Mouse (Mus musculus) liver, postnatal 0 days (tissue): Measurements from ENCODE around the gene Bglap3. TPM values are rescaled to one million over a fixed set of nuclear protein-coding genes. Genes with fewer than 3 reads are reported as not detected.

Experiments
- ATAC-seq: fragments of 200-750 bp; cut with Nextera tagmentation; 2 replicates; pipeline ENCODE4 v1.8.0; 2017; ENCODE audit warnings: mild to moderate bottlenecking, moderate library complexity
- DNase-seq: peaks from one replicate; pipeline ENCODE4 v3.0.0-alpha.2; 2016
- H3K27ac ChIP-seq: fragments of 300-500 bp; sonication (generic); 2 replicates; pipeline ENCODE4 v1.5.1; 2014; ENCODE audit warnings: antibody characterized with exemption, moderate library complexity, mild to moderate bottlenecking, low read depth
- H3K27me3 ChIP-seq: fragments of 300-500 bp; sonication (generic); 2 replicates; pipeline ENCODE4 v1.6.1; 2014; ENCODE audit warnings: low read length, control low read depth, mixed read lengths; ENCODE audit not compliant: insufficient read depth
- H3K36me3 ChIP-seq: fragments of 300-500 bp; sonication (generic); replicated peaks from 2 replicates; pipeline ENCODE4 v1.6.1; 2014; ENCODE audit warnings: mild to moderate bottlenecking, control low read depth, low read length, moderate library complexity, mixed read lengths; ENCODE audit not compliant: insufficient read depth
- H3K4me1 ChIP-seq: fragments of 300-500 bp; sonication (generic); 2 replicates; pipeline ENCODE4 v1.6.1; 2014; ENCODE audit warnings: antibody characterized with exemption, mild to moderate bottlenecking, control low read depth; ENCODE audit not compliant: insufficient read depth
- H3K4me2 ChIP-seq: fragments of 300-500 bp; sonication (generic); 2 replicates; pipeline ENCODE4 v1.6.1; 2014; ENCODE audit warnings: low read depth, mild to moderate bottlenecking, low read length, moderate library complexity, mixed read lengths
- H3K4me3 ChIP-seq: fragments of 300-500 bp; sonication (generic); 2 replicates; pipeline ENCODE4 v1.5.1; 2014; ENCODE audit warnings: low read depth, low read length
- H3K9ac ChIP-seq: fragments of 300-500 bp; sonication (generic); replicated peaks from 2 replicates; pipeline ENCODE4 v1.6.1; 2014; ENCODE audit warnings: mild to moderate bottlenecking, moderate library complexity
- H3K9me3 ChIP-seq: fragments of 300-500 bp; sonication (generic); 2 replicates; pipeline ENCODE4 v1.6.1; 2016; ENCODE audit warnings: mild to moderate bottlenecking, control low read depth, low read length, mixed read lengths
- CTCF ChIP-seq: sonication (generic); IDR thresholded peaks from 2 replicates; pipeline ENCODE4 v1.5.1; 2016; ENCODE audit warnings: antibody characterized with exemption, low read depth
- EP300 ChIP-seq: IDR thresholded peaks from 2 replicates; pipeline ENCODE4 v1.6.1; 2016; ENCODE audit warnings: antibody characterized with exemption, low read depth, mild to moderate bottlenecking
- WGBS: fragments of 180-500 bp; shearing (Covaris S2); extraction: QIAGEN DNeasy Blood & Tissue Kit; methylation state at CpG from one replicate; pipeline ENCODE4 v1.1.7; 2014; ENCODE audit not compliant: insufficient replicate concordance; 5-methylcytosine and 5-hydroxymethylcytosine counted together
- polyA plus RNA-seq: library from polyadenylated mRNA; unstranded; fragments of >200 nt; fragmentation: Nextera tagmentation; extraction: Ambion mirVana; gene quantifications from 2 replicates; pipeline ENCODE4 v1.2.1, GENCODE M21; 2015

Gene Bglap3
- polyA plus RNA-seq, 1 experiment from 2014 or later = 0.62 TPM

DNA sequence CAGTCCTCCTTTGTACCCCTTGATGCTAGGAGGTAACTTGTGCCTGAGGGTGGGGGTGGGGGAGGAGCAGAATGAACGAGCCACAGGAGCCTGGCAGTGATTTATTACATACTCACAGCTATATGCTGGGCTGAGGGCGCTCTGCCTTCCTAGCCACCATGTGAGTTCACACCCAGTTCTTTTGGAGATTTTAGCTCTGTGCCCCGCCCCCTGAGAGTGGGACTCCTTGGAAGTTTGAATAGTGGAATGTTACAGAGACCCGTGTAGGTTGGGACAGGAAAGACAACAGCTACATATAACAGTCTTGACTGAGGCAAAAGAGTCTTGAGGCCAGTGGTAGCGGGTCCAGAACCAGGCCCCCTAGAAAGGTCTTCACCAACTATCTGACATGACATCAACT, 43.6 kb downstream of the Bglap3 start:
- TF ChIP-seq EP300 (no peak), CTCF (no peak)
- H3K27ac ChIP-seq = no peak overlapping the region
- no peak for DNase-seq
- H3K27me3 ChIP-seq = no peaks in the 10 kb centered on the region
- H3K4me2 ChIP-seq = no peak overlapping the region
- peaks cover 12% of the 10 kb centered on the region for H3K4me1 ChIP-seq
- no peak overlapping the region for H3K9ac ChIP-seq
- WGBS = 83% methylated on average over 5 of the region's 5 CpGs
- H3K4me3 ChIP-seq = no peak overlapping the region
- ATAC-seq = no peak
- H3K36me3 ChIP-seq = peaks cover 13% of the 10 kb centered on the region
- H3K9me3 ChIP-seq = no peaks in the 10 kb centered on the region

DNA sequence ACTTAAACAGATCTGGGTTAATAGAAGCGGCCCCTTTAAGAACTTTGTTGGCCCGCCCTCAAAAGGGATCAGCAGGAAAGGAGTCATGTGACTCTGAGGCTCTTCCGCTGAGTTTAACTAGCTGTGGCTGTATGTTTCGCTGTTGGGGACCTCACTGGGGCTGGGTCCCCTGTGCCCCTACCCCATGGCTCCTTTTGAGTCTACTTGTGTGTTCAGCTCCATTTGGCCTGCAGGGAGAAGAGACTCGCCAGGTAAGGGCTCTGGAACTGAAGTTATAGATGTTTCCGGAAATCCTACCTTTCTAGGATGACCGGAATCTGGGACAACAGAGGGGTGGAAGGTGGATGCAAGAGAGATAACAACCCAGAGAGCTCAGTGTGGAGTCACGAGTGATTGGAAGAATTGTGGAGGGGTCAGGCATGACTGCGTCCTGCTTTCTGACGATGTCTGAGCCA, 47.6 kb downstream of the Bglap3 start, which contains the start of gene Glmp:
Gene Glmp, plus strand, starts transcription at position 73 of the 455 bp plus-strand sequence.
- Histone ChIP-seq H3K4me2 (peak within 1 kb of the TSS; percentile 85), H3K4me1 (peaks cover 11% of the 10 kb centered on the region), H3K4me3 (peak within 1 kb of the TSS; percentile 85), H3K9me3 (no peaks in the 10 kb centered on the region), H3K36me3 (peaks cover 38% of the 10 kb centered on the region), H3K27me3 (no peaks in the 10 kb centered on the region), H3K9ac (peak within 1 kb of the TSS; percentile 90), H3K27ac (peak within 1 kb of the TSS; percentile 58)
- ATAC-seq = peak; percentile 86
- WGBS = 2% methylated on average over 10 of the region's 10 CpGs
- DNase-seq = peak; percentile 66
- TF ChIP-seq EP300 (no peak), CTCF (no peak)

Other genes starting within 250 kb of the Bglap3 start
- 5.7 and 6.4 TPM in 2 replicates for gene Mef2d, start 230.4 kb downstream of the Bglap3 start, polyA plus RNA-seq
- 6.5 and 7.0 TPM in 2 replicates for gene Rhbg, start 118.0 kb downstream of the Bglap3 start, polyA plus RNA-seq
- 0.64 and 1.0 TPM in 2 replicates for gene Gm38392, start 85.5 kb downstream of the Bglap3 start, polyA plus RNA-seq
- gene Tsacc, start 75.7 kb downstream of the Bglap3 start, polyA plus RNA-seq = 6.2 and 7.0 TPM in 2 replicates
- gene Cct3, start 75.6 kb downstream of the Bglap3 start, polyA plus RNA-seq = 138 and 151 TPM in 2 replicates
- 111 and 114 TPM in 2 replicates for gene Glmp, start 47.7 kb downstream of the Bglap3 start, polyA plus RNA-seq
- 1.4 TPM in 2 replicates for gene Tmem79, start 36.6 kb downstream of the Bglap3 start, polyA plus RNA-seq
- 9.9 and 11.8 TPM in 2 replicates for gene Smg5, start 36.5 kb downstream of the Bglap3 start, polyA plus RNA-seq
- 1.7 and 2.0 TPM in 2 replicates for gene Paqr6, start 8.2 kb downstream of the Bglap3 start, polyA plus RNA-seq
- gene Bglap2, start 6.0 kb upstream of the Bglap3 start, polyA plus RNA-seq = not detected in 2 replicates
- not detected in 2 replicates for gene Bglap, start 11.7 kb upstream of the Bglap3 start, polyA plus RNA-seq
- 59.5 and 64.3 TPM in 2 replicates for gene Pmf1, start 37.6 kb upstream of the Bglap3 start, polyA plus RNA-seq
- 9.0 and 9.2 TPM in 2 replicates for gene Slc25a44, start 52.4 kb upstream of the Bglap3 start, polyA plus RNA-seq
- 27.3 and 30.0 TPM in 2 replicates for gene Sema4a, start 88.4 kb upstream of the Bglap3 start, polyA plus RNA-seq
- 68.4 and 73.4 TPM in 2 replicates for gene Lmna, start 137.2 kb upstream of the Bglap3 start, polyA plus RNA-seq
- gene Mex3a, start 159.7 kb upstream of the Bglap3 start, polyA plus RNA-seq = 0.37 and 0.51 TPM in 2 replicates
- 0.13 and 0.29 TPM in 2 replicates for gene Rab25, start 175.6 kb upstream of the Bglap3 start, polyA plus RNA-seq
- gene Lamtor2, start 180.3 kb upstream of the Bglap3 start, polyA plus RNA-seq = 104 and 106 TPM in 2 replicates
- gene Ubqln4, start 181.0 kb upstream of the Bglap3 start, polyA plus RNA-seq = 12.5 and 13.5 TPM in 2 replicates
- gene Ssr2, start 203.1 kb upstream of the Bglap3 start, polyA plus RNA-seq = 141 and 155 TPM in 2 replicates
- 13.7 and 13.8 TPM in 2 replicates for gene Arhgef2, start 233.2 kb upstream of the Bglap3 start, polyA plus RNA-seq